Mouse (Mus musculus) stomach, postnatal 0 days (tissue): ENCODE measurements around the gene Srr. TPM values are rescaled to one million over a fixed set of nuclear protein-coding genes. Genes with fewer than 3 reads are reported as not detected.

Experiments
- ATAC-seq: fragments of 200-750 bp; cut with Nextera tagmentation; 2 replicates; pipeline ENCODE4 v1.8.0; 2017; ENCODE audit not compliant: low FRiP score, low TSS enrichment
- DNase-seq: peaks from one replicate; pipeline ENCODE4 v3.0.0-alpha.2; 2016; ENCODE audit warnings: low spot score
- H3K27ac ChIP-seq: fragments of 300-500 bp; sonication (generic); replicated peaks from 2 replicates; pipeline ENCODE4 v1.5.1; 2014; ENCODE audit warnings: mild to moderate bottlenecking, control low read depth
- H3K27me3 ChIP-seq: fragments of 300-500 bp; sonication (generic); 2 replicates; pipeline ENCODE4 v1.6.1; 2014; ENCODE audit warnings: low read length; ENCODE audit not compliant: control insufficient read depth, insufficient read depth
- H3K36me3 ChIP-seq: fragments of 300-500 bp; sonication (generic); 2 replicates; pipeline ENCODE4 v1.6.1; 2014; ENCODE audit warnings: low read length, mixed read lengths; ENCODE audit not compliant: control insufficient read depth, insufficient read depth
- H3K4me1 ChIP-seq: fragments of 300-500 bp; sonication (generic); replicated peaks from 2 replicates; pipeline ENCODE4 v1.6.1; 2014; ENCODE audit warnings: antibody characterized with exemption; ENCODE audit not compliant: control insufficient read depth, insufficient read depth
- H3K4me2 ChIP-seq: fragments of 300-500 bp; sonication (generic); replicated peaks from 2 replicates; pipeline ENCODE4 v1.6.1; 2014; ENCODE audit warnings: low read depth, mild to moderate bottlenecking, control low read depth, moderate library complexity
- H3K4me3 ChIP-seq: fragments of 300-500 bp; sonication (generic); 2 replicates; pipeline ENCODE4 v1.5.1; 2014; ENCODE audit warnings: low read depth, low read length, control low read depth
- H3K9ac ChIP-seq: fragments of 300-500 bp; sonication (generic); 2 replicates; pipeline ENCODE4 v1.6.1; 2014; ENCODE audit warnings: mild to moderate bottlenecking, low read length, control low read depth, mixed read lengths
- H3K9me3 ChIP-seq: fragments of 300-500 bp; sonication (generic); 2 replicates; pipeline ENCODE4 v1.6.1; 2016; ENCODE audit warnings: low read length; ENCODE audit not compliant: control insufficient read depth
- CTCF ChIP-seq: IDR thresholded peaks from 2 replicates; pipeline ENCODE4 v1.5.1; 2016; ENCODE audit warnings: antibody characterized with exemption, low read depth, mild to moderate bottlenecking, moderate library complexity
- EP300 ChIP-seq: optimal IDR thresholded peaks from 2 replicates; pipeline ENCODE3; 2016; ENCODE audit warnings: antibody characterized with exemption
- WGBS: fragments of 180-500 bp; shearing (Covaris S2); extraction: QIAGEN DNeasy Blood & Tissue Kit; methylation state at CpG from one replicate; pipeline ENCODE4 v1.1.7; 2014; 5-methylcytosine and 5-hydroxymethylcytosine counted together
- polyA plus RNA-seq: library from polyadenylated mRNA; unstranded; fragments of >200 nt; fragmentation: Nextera tagmentation; extraction: Ambion mirVana; gene quantifications from 2 replicates; pipeline ENCODE4 v1.2.1, GENCODE M21; 2015

Gene Srr
- polyA plus RNA-seq, 1 experiment from 2014 or later = 8.0 TPM

DNA sequence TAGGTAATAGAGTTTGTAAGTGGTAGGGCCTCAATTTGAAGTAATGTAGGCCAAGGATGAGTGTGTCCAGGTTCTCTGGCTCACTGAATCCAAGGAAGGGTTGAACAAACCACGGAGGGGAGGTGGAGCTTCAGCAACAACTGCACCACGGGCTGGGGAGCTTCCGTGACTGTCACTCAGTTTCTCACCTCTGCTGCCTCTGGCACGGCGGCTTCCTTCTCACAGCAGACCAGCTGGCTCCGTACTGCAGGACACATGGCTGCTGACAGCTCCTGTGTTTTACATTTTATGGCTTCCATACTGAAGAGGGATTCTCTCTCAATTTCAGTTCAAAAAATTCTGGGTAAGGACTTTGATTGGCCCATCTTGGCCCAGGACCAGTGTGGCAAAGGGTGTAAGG lies 6.5 kb downstream of the Srr start:
- 70% methylated on average over 6 of the region's 6 CpGs for WGBS
- no peak overlapping the region for H3K4me3 ChIP-seq
- no peak for ATAC-seq
- peaks cover 4% of the 10 kb centered on the region; the same call in 1 of the 2 replicates for H3K36me3 ChIP-seq
- H3K9me3 ChIP-seq = no peaks in the 10 kb centered on the region
- no peak overlapping the region for H3K4me2 ChIP-seq
- no peaks in the 10 kb centered on the region for H3K27me3 ChIP-seq
- H3K27ac ChIP-seq = no peak overlapping the region
- TF ChIP-seq CTCF = no peak
- TF ChIP-seq EP300 = no peak
- no peaks in the 10 kb centered on the region; the same call in 1 of the 2 replicates for H3K4me1 ChIP-seq
- no peak overlapping the region for H3K9ac ChIP-seq
- DNase-seq = no peak

- no peak overlapping the region for H3K27ac ChIP-seq
- H3K36me3 ChIP-seq = peaks cover 14% of the 10 kb centered on the region; the same call in 1 of the 2 replicates
- H3K27me3 ChIP-seq = no peaks in the 10 kb centered on the region
- TF ChIP-seq CTCF (no peak), EP300 (no peak)
- H3K4me1 ChIP-seq = no peaks in the 10 kb centered on the region; the same call in 1 of the 2 replicates
- 62% methylated on average over 3 of the region's 3 CpGs for WGBS
- H3K4me2 ChIP-seq = no peak overlapping the region
- ATAC-seq = no peak
- no peak overlapping the region for H3K9ac ChIP-seq
- no peaks in the 10 kb centered on the region for H3K9me3 ChIP-seq
- no peak overlapping the region for H3K4me3 ChIP-seq
- DNase-seq = no peak
These were observed 13.3 kb downstream of the Srr start for GRCm38 (mm10) chr11:74912492-74912891.

DNA sequence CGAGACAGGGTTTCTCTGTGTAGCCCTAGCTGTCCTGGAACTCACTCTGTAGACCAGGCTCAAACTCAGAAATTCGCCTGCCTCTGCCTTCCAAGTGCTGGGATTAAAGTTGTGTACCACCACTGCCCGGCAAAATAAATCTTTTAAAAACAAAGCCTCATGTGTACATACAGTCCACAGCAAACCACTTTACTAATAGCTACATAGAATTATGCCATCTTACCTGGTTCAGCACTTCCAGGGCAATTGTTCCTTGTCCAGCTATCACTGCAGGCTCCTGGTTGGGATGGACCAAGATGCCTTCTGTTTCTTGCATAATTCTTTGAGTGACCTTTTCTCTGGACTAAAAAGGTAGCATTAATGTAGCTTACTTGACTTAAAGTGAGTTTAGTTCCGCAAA lies 15.8 kb downstream of the Srr start:
- Histone ChIP-seq H3K9ac (no peak overlapping the region), H3K27me3 (no peaks in the 10 kb centered on the region), H3K27ac (no peak overlapping the region), H3K4me2 (no peak overlapping the region), H3K36me3 (peaks cover 31% of the 10 kb centered on the region; the same call in 1 of the 2 replicates), H3K4me3 (no peak overlapping the region), H3K9me3 (no peaks in the 10 kb centered on the region), H3K4me1 (no peaks in the 10 kb centered on the region)
- no peak for DNase-seq
- no peak for ATAC-seq
- WGBS = 89% methylated on average over 4 of the region's 4 CpGs
- TF ChIP-seq CTCF (no peak), EP300 (no peak)

DNA sequence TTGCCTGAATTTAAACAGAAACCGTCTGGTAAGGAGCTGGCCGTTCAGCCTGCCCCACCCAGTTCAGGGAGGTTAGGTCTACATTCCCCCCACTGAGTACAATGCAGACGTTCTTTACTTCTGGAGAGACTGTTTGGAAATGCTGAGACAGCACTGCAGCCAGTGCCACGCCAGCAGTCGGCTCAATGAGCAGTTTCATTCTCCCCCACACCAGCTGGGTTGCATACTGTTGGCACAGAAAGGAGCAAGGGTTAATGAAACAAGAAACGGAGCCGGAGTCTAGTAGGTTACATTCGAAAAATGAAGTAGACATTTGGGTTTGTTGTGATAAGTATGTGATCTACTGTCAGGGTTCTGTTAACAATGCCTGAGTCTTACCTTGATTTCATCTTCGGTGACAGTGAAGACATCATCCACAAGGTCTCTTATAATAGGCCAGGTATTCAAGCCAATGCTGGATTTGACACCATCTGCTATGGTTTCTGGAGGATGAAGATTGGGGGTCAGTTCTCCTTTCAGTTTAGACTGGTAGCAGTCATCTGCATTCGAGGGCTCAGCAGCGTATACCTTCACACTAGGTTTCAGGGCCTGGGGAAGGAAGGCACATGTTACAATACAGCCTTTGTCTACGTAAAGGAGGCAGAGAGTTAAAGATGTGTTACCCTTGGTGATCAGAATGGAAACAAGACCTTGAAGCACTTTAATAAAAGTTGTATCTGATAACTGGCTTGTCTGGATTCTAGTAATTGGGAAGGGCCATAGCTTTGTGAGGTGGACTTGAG lies 16.9 kb downstream of the Srr start:
- no peak overlapping the region for H3K9ac ChIP-seq
- 0 out of 2 replicates have a peak, but pooled peaks have one; percentile 44 for ATAC-seq
- H3K4me1 ChIP-seq = no peaks in the 10 kb centered on the region
- no peak for TF ChIP-seq CTCF
- no peak for TF ChIP-seq EP300
- H3K4me3 ChIP-seq = no peak overlapping the region
- peaks cover 33% of the 10 kb centered on the region; the same call in 1 of the 2 replicates for H3K36me3 ChIP-seq
- DNase-seq = no peak
- H3K4me2 ChIP-seq = no peak overlapping the region
- no peaks in the 10 kb centered on the region for H3K27me3 ChIP-seq
- no peak overlapping the region for H3K27ac ChIP-seq
- no peaks in the 10 kb centered on the region for H3K9me3 ChIP-seq
- WGBS = 57% methylated on average over 12 of the region's 12 CpGs

GRCm38 (mm10) chr11:74907850-74908249 lies 17.9 kb downstream of the Srr start:
- DNase-seq (no peak), ATAC-seq (no peak)
- no peaks in the 10 kb centered on the region for H3K9me3 ChIP-seq
- H3K4me1 ChIP-seq = no peaks in the 10 kb centered on the region
- H3K4me3 ChIP-seq = no peak overlapping the region
- peaks cover 33% of the 10 kb centered on the region; the same call in 1 of the 2 replicates for H3K36me3 ChIP-seq
- H3K4me2 ChIP-seq = no peak overlapping the region
- 96% methylated on average over 6 of the region's 6 CpGs for WGBS
- TF ChIP-seq EP300 = no peak
- no peak for TF ChIP-seq CTCF
- H3K9ac ChIP-seq = no peak overlapping the region
- H3K27ac ChIP-seq = no peak overlapping the region
- no peaks in the 10 kb centered on the region for H3K27me3 ChIP-seq

GRCm38 (mm10) chr11:74902416-74902815 lies 23.3 kb downstream of the Srr start:
- H3K36me3 ChIP-seq = peaks cover 26% of the 10 kb centered on the region

More at GRCm38 (mm10) chr11:74902416-74902815, 23.3 kb downstream of the Srr start:
- ATAC-seq = no peak
- Histone ChIP-seq H3K9me3 (no peaks in the 10 kb centered on the region), H3K27me3 (no peaks in the 10 kb centered on the region), H3K9ac (no peak overlapping the region), H3K4me1 (no peaks in the 10 kb centered on the region), H3K4me2 (no peak overlapping the region), H3K4me3 (no peak overlapping the region), H3K27ac (peak overlapping the region; percentile 49)
- 80% methylated on average over 5 of the region's 5 CpGs for WGBS
- no peak for DNase-seq
- no peak for TF ChIP-seq CTCF
- TF ChIP-seq EP300 = no peak
